Mouse (Mus musculus) G1E (cell line): Measurements from ENCODE around the gene Clasp2.

Experiments
- CTCF ChIP-seq: IDR thresholded peaks from 2 replicates; pipeline ENCODE4 v1.5.1; 2012; ENCODE audit warnings: low read depth, low read length, inconsistent platforms, mixed read lengths
- GATA1 ChIP-seq: IDR thresholded peaks from 2 replicates; pipeline ENCODE4 v1.6.1; 2012; ENCODE audit warnings: borderline replicate concordance, low read length, inconsistent platforms, mixed read lengths
- GATA2 ChIP-seq: IDR thresholded peaks from 2 replicates; pipeline ENCODE4 v1.6.1; 2012; ENCODE audit warnings: low read depth, low read length, inconsistent platforms, borderline replicate concordance

- TF ChIP-seq CTCF (no peak), GATA1 (no peak), GATA2 (no peak)
Measured at GRCm38 (mm10) chr9:113749356-113749755, 8.1 kb downstream of the Clasp2 start.
